Mouse (Mus musculus): Measurements from ENCODE around the gene Atp11b. TPM values are rescaled to one million over a fixed set of nuclear protein-coding genes. Genes with fewer than 3 reads are reported as not detected.

Atp11b gene
- polyA plus RNA-seq (2015; fragmentation: Nextera tagmentation; extraction: Ambion mirVana), result 13.9 and 14.0 TPM in 2 replicates

GRCm38 (mm10) chr3:35753825-35754767 lies at the start of gene Atp11b:
Atp11b (plus strand) TSS chr3:35754106.

Other genes starting within 250 kb of the Atp11b start
- gene Dcun1d1, start 183.3 kb downstream of the Atp11b start, polyA plus RNA-seq (2015; fragmentation: Nextera tagmentation; extraction: Ambion mirVana), result 70.1 and 80.8 TPM in 2 replicates
- gene Mccc1, start 246.6 kb downstream of the Atp11b start, polyA plus RNA-seq (2015; fragmentation: Nextera tagmentation; extraction: Ambion mirVana), result 18.9 and 40.0 TPM in 2 replicates

Measured in skeletal muscle tissue, postnatal 0 days (tissue).